Mouse (Mus musculus) G1E (cell line): ENCODE measurements around the gene Prox1. TPM values are rescaled to one million over a fixed set of nuclear protein-coding genes. Genes with fewer than 3 reads are reported as not detected.

Experiments
- ATAC-seq: 2 replicates; pipeline ENCODE4 v1.8.0; 2016; ENCODE audit warnings: mild to moderate bottlenecking; ENCODE audit not compliant: insufficient number of reproducible peaks, poor library complexity, low FRiP score, severe bottlenecking; ENCODE audit errors: extremely low read depth
- DNase-seq: peaks from one replicate; pipeline ENCODE4 v3.0.0; 2012; ENCODE audit warnings: low spot score
- H3K27me3 ChIP-seq: 2 replicates; pipeline ENCODE4 v1.6.1; 2012; ENCODE audit warnings: mild to moderate bottlenecking, low read length, inconsistent platforms; ENCODE audit not compliant: insufficient read depth
- H3K36me3 ChIP-seq: replicated peaks from 2 replicates; pipeline ENCODE3; 2012; ENCODE audit warnings: mild to moderate bottlenecking, inconsistent platforms
- H3K4me1 ChIP-seq: 2 replicates; pipeline ENCODE4 v1.6.1; 2012; ENCODE audit warnings: low read depth, low read length, inconsistent platforms, mixed read lengths; ENCODE audit not compliant: insufficient read depth
- H3K4me3 ChIP-seq: 2 replicates; pipeline ENCODE4 v1.5.1; 2012; ENCODE audit warnings: low read depth, mild to moderate bottlenecking, inconsistent platforms, low read length, moderate library complexity, mixed read lengths
- H3K9me3 ChIP-seq: replicated peaks from 2 replicates; pipeline ENCODE4 v1.6.1; 2012; ENCODE audit warnings: inconsistent platforms
- CTCF ChIP-seq: IDR thresholded peaks from 2 replicates; pipeline ENCODE4 v1.5.1; 2012; ENCODE audit warnings: low read depth, low read length, inconsistent platforms, mixed read lengths
- GATA1 ChIP-seq: IDR thresholded peaks from 2 replicates; pipeline ENCODE4 v1.6.1; 2012; ENCODE audit warnings: borderline replicate concordance, low read length, inconsistent platforms, mixed read lengths
- GATA2 ChIP-seq: IDR thresholded peaks from 2 replicates; pipeline ENCODE4 v1.6.1; 2012; ENCODE audit warnings: low read depth, low read length, inconsistent platforms, borderline replicate concordance
- POLR2AphosphoS5 ChIP-seq: IDR thresholded peaks from 2 replicates; pipeline ENCODE4 v1.6.1; 2012; ENCODE audit warnings: low read depth, low read length, inconsistent platforms; ENCODE audit not compliant: insufficient replicate concordance
- TAL1 ChIP-seq: conservative IDR thresholded peaks from 2 replicates; pipeline ENCODE4 v1.6.1; 2012; ENCODE audit warnings: low read depth, low read length, inconsistent platforms, mixed read lengths
- polyA plus RNA-seq: library from polyadenylated mRNA; stranded (reverse); fragments of >175 nt; gene quantifications from 2 replicates; pipeline ENCODE4 v1.2.3, GENCODE M21; 2012
- total RNA-seq, 2 experiments: library from RNA; stranded (forward) in 1 of 2; stranded (reverse) in 1 of 2; fragments of 200-1000 nt in 1 of 2; fragments of >200 nt in 1 of 2; fragmentation: Nextera tagmentation in 1 of 2; gene quantifications; 2 replicates each; pipeline ENCODE4 v1.2.3; 2014 to 2017

Gene Prox1
- total and polyA plus RNA-seq, 3 experiments: 0.05 TPM; not detected in 2

GRCm38 (mm10) chr1:190128674-190129322, 41.7 kb downstream of the Prox1 start:
- H3K4me3 ChIP-seq: no peak overlapping the region
- H3K36me3 ChIP-seq: no peaks in the 10 kb centered on the region
- no peaks in the 10 kb centered on the region for H3K4me1 ChIP-seq
- no peaks in the 10 kb centered on the region for H3K27me3 ChIP-seq
- TF ChIP-seq CTCF (no peak), TAL1 (no peak), GATA2 (no peak), POLR2AphosphoS5 (no peak), GATA1 (no peak)
- H3K9me3 ChIP-seq: peaks cover 58% of the 10 kb centered on the region
- no peak for ATAC-seq
- no peak for DNase-seq

- H3K9me3 ChIP-seq: peaks cover 53% of the 10 kb centered on the region
- DNase-seq (no peak), ATAC-seq (no peak)
- no peak overlapping the region for H3K4me3 ChIP-seq
- no peaks in the 10 kb centered on the region for H3K36me3 ChIP-seq
- TF ChIP-seq TAL1 (no peak), POLR2AphosphoS5 (no peak), GATA2 (no peak), GATA1 (no peak), CTCF (no peak)
- H3K4me1 ChIP-seq: no peaks in the 10 kb centered on the region
- no peaks in the 10 kb centered on the region for H3K27me3 ChIP-seq
Measured at GRCm38 (mm10) chr1:190127878-190128277, 42.6 kb downstream of the Prox1 start.

- DNase-seq (no peak), ATAC-seq (no peak)
- Histone ChIP-seq H3K36me3 (no peaks in the 10 kb centered on the region), H3K4me1 (no peaks in the 10 kb centered on the region), H3K27me3 (no peaks in the 10 kb centered on the region), H3K4me3 (no peak overlapping the region), H3K9me3 (peaks cover 54% of the 10 kb centered on the region)
- TF ChIP-seq GATA1 (no peak), CTCF (no peak), POLR2AphosphoS5 (no peak), TAL1 (no peak), GATA2 (no peak)
Measured at GRCm38 (mm10) chr1:190127163-190127795, 43.2 kb downstream of the Prox1 start.

GRCm38 (mm10) chr1:190124961-190125739, 45.4 kb downstream of the Prox1 start:
- Histone ChIP-seq H3K36me3 (no peaks in the 10 kb centered on the region), H3K27me3 (no peaks in the 10 kb centered on the region), H3K4me3 (no peak overlapping the region), H3K9me3 (peaks cover 55% of the 10 kb centered on the region), H3K4me1 (no peaks in the 10 kb centered on the region)
- no peak for DNase-seq
- TF ChIP-seq TAL1 (no peak), GATA1 (no peak), POLR2AphosphoS5 (no peak), GATA2 (no peak), CTCF (no peak)
- ATAC-seq: no peak

GRCm38 (mm10) chr1:190123404-190123803, 47.1 kb downstream of the Prox1 start:
- no peak for ATAC-seq
- no peak for TF ChIP-seq CTCF
- no peak for TF ChIP-seq TAL1
- TF ChIP-seq GATA1: no peak
- no peak for TF ChIP-seq GATA2
- no peak for TF ChIP-seq POLR2AphosphoS5
- Histone ChIP-seq H3K27me3 (no peaks in the 10 kb centered on the region), H3K4me3 (no peak overlapping the region), H3K4me1 (no peaks in the 10 kb centered on the region), H3K9me3 (peaks cover 50% of the 10 kb centered on the region), H3K36me3 (no peaks in the 10 kb centered on the region)
- DNase-seq: no peak

GRCm38 (mm10) chr1:190115985-190116384, 54.5 kb downstream of the Prox1 start:
- no peaks in the 10 kb centered on the region for H3K27me3 ChIP-seq
- no peak overlapping the region for H3K4me3 ChIP-seq
- TF ChIP-seq TAL1: no peak
- no peak for TF ChIP-seq GATA1
- TF ChIP-seq CTCF: no peak
- DNase-seq (no peak), ATAC-seq (no peak)
- no peaks in the 10 kb centered on the region for H3K4me1 ChIP-seq
- H3K9me3 ChIP-seq: peaks cover 51% of the 10 kb centered on the region
- H3K36me3 ChIP-seq: no peaks in the 10 kb centered on the region
